Mouse (Mus musculus): ENCODE measurements around the gene Atg10. TPM values are rescaled to one million over a fixed set of nuclear protein-coding genes. Genes with fewer than 3 reads are reported as not detected.
A peak's percentile ranks its signal among the peaks of the same experiment; 100 is the strongest.

Atg10 gene
- polyA plus RNA-seq, 1 experiment from 2014 or later: 17.2 TPM

DNA sequence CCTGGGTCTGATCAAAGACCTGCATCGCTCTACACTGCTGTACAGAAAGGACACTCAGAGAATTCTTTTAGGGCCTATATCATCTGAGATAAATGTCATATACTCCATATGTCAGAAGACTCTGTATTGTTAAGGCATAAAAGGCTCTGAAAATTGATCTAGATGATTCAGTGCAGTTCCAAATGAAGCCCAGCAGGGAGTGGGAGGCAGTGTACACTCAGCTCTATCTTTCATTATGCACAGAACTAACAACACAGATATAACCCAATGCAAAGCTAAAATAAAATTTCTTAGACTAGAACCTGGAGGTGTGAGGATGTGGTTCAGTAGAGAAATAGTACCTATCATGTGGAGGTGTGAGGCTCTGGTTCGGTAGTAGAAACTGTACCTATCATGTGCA is 151.4 kb downstream of the Atg10 start:
- no peak overlapping the region for H3K4me3 ChIP-seq (replicated peaks; ENCODE audit: low read length)
- no peaks in the 10 kb centered on the region for H3K4me1 ChIP-seq (replicated peaks; ENCODE audit: control insufficient read depth, insufficient read depth, low read length)
- H3K27me3 ChIP-seq (ENCODE audit: control insufficient read depth, insufficient read depth, low read length): no peaks in the 10 kb centered on the region
- 0 out of 2 replicates have a peak, but pooled peaks cover 3% of the 10 kb centered on the region for H3K9me3 ChIP-seq (ENCODE audit: control insufficient read depth, low read length)
- H3K36me3 ChIP-seq (replicated peaks; ENCODE audit: control insufficient read depth, insufficient read depth): no peaks in the 10 kb centered on the region
- H3K9ac ChIP-seq: no peak overlapping the region
- H3K27ac ChIP-seq: no peak overlapping the region
- H3K4me2 ChIP-seq (replicated peaks): no peak overlapping the region
- ATAC-seq (ENCODE audit: low FRiP score) (no peak), DNase-seq (ENCODE audit: low spot score) (no peak)
- WGBS: 96% methylated on average over 2 of the region's 2 CpGs

DNA sequence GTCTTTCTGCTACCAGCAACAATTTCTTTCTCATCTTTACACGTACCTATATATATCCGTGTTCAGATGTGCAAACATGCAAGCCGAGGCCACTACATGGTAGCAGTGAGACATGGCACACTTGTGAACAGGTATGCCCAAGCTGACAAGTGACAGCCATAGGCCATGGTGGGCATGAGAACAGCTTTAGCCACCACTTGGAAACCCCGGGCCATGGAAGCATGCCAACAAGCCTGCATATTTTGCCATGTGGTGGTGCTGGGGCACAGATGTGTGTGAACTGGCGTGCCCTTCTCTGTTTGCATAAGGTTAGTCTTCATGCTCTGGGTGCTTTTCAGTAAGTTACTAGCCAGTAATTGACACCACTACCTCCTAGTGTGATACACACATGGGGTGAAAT is 162.9 kb downstream of the Atg10 start:
- no peak overlapping the region for H3K4me2 ChIP-seq (replicated peaks)
- 85% methylated on average over 5 of the region's 5 CpGs for WGBS
- no peaks in the 10 kb centered on the region for H3K4me1 ChIP-seq (replicated peaks; ENCODE audit: control insufficient read depth, insufficient read depth, low read length)
- no peak overlapping the region for H3K27ac ChIP-seq
- no peaks in the 10 kb centered on the region for H3K9me3 ChIP-seq (ENCODE audit: control insufficient read depth, low read length)
- H3K4me3 ChIP-seq (replicated peaks; ENCODE audit: low read length): no peak overlapping the region
- DNase-seq (ENCODE audit: low spot score) (no peak), ATAC-seq (ENCODE audit: low FRiP score) (no peak)
- no peaks in the 10 kb centered on the region for H3K27me3 ChIP-seq (ENCODE audit: control insufficient read depth, insufficient read depth, low read length)
- no peaks in the 10 kb centered on the region for H3K36me3 ChIP-seq (replicated peaks; ENCODE audit: control insufficient read depth, insufficient read depth)
- no peak overlapping the region for H3K9ac ChIP-seq

DNA sequence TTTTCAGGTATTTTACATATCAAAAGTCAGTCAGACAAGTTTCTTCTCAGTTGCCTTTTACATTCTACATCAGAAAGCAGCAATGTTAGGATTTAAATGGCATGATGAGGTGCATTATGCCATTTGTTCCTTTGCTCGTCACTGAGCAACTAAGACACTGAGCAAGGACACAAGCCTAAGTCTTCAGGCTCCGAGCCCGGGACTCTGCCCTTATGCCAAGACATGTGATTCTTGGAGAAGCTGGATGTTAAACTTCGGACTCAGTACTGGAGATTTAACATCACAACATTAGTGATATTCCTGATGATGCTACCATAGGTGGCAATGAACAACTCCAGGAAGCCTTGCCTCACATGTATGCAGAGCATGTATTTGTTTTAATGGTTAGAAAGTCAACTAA is 175.6 kb downstream of the Atg10 start:
- WGBS: 92% methylated on average over 4 of the region's 4 CpGs
- Histone ChIP-seq H3K9ac (no peak overlapping the region), H3K36me3 (replicated peaks; ENCODE audit: control insufficient read depth, insufficient read depth) (no peaks in the 10 kb centered on the region), H3K4me1 (replicated peaks; ENCODE audit: control insufficient read depth, insufficient read depth, low read length) (no peaks in the 10 kb centered on the region), H3K9me3 (ENCODE audit: control insufficient read depth, low read length) (peaks cover 17% of the 10 kb centered on the region), H3K4me3 (replicated peaks; ENCODE audit: low read length) (no peak overlapping the region), H3K27me3 (ENCODE audit: control insufficient read depth, insufficient read depth, low read length) (no peaks in the 10 kb centered on the region), H3K4me2 (replicated peaks) (no peak overlapping the region), H3K27ac (no peak overlapping the region)
- ATAC-seq (ENCODE audit: low FRiP score): no peak
- no peak for DNase-seq (ENCODE audit: low spot score)

DNA sequence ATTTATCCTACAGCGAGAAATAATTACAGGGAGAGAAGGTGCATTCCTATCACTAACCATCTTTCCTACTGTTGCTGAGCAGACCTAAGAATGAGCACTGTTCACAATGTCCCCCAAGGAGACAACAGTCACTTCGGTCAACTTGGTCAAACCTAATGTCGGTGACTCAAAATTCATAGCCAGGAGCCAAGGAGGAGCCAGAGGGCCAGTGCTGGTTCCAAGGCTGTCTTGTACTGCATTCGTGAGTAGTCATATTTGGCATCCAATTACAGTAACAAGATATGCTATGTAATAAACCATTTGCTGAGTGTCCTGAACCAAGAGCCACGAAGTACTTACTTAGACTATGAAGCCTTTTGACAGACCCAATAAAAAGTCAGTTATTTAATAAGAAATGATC is 176.9 kb downstream of the Atg10 start:
- Histone ChIP-seq H3K27ac (no peak overlapping the region), H3K9ac (no peak overlapping the region), H3K4me3 (replicated peaks; ENCODE audit: low read length) (no peak overlapping the region), H3K9me3 (ENCODE audit: control insufficient read depth, low read length) (peaks cover 9% of the 10 kb centered on the region), H3K27me3 (ENCODE audit: control insufficient read depth, insufficient read depth, low read length) (no peaks in the 10 kb centered on the region), H3K36me3 (replicated peaks; ENCODE audit: control insufficient read depth, insufficient read depth) (no peaks in the 10 kb centered on the region), H3K4me2 (replicated peaks) (no peak overlapping the region), H3K4me1 (replicated peaks; ENCODE audit: control insufficient read depth, insufficient read depth, low read length) (no peaks in the 10 kb centered on the region)
- DNase-seq (ENCODE audit: low spot score) (no peak), ATAC-seq (ENCODE audit: low FRiP score) (no peak)
- 88% methylated on average over 5 of the region's 5 CpGs for WGBS

DNA sequence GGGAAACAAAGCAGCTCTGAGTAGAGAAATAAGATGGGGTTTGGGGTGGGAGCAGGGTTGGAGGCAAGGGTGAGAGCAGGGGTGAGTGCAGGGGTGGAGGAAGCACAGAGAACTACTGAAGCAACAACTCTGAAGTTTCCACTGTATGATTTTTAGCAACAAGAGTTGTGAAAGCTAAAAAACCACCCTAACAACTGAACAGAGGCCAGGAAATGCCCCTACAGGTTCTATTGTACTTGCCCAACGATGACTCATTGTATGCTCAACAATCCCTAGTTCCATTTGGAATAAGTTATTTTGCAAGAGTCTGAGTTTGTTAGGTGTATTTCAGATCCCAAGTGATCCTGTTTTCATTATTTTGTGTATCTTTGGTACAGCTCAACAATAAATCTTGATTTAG is 182.5 kb downstream of the Atg10 start:
- ATAC-seq (ENCODE audit: low FRiP score) (no peak), DNase-seq (ENCODE audit: low spot score) (no peak)
- Histone ChIP-seq H3K4me1 (replicated peaks; ENCODE audit: control insufficient read depth, insufficient read depth, low read length) (0 out of 2 replicates have a peak, but pooled peaks cover 6% of the 10 kb centered on the region), H3K36me3 (replicated peaks; ENCODE audit: control insufficient read depth, insufficient read depth) (no peaks in the 10 kb centered on the region), H3K27ac (no peak overlapping the region), H3K4me2 (replicated peaks) (no peak overlapping the region), H3K27me3 (ENCODE audit: control insufficient read depth, insufficient read depth, low read length) (no peaks in the 10 kb centered on the region), H3K4me3 (replicated peaks; ENCODE audit: low read length) (no peak overlapping the region), H3K9me3 (ENCODE audit: control insufficient read depth, low read length) (no peaks in the 10 kb centered on the region), H3K9ac (no peak overlapping the region)
- WGBS: 79% methylated on average over 1 of the region's 1 CpGs

DNA sequence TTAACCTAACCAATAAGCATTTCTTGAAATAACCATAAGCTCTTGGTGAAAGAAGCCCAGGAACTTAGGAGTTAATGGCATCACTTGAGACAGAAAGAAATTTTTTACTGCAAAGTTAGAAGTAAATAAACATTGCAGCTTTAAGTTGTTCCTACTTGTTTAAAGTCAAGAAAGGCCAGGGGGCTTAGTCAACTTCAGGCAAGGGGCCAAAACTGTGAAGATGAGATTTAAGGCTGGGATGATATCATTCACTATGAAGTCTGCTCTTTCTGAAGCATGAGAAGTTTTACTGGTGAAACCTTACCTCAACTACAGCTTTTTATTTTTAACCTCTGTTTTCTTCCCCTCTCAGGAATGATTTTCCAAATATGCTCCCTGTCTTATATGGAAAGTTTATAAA is 183.3 kb downstream of the Atg10 start:
- Histone ChIP-seq H3K9me3 (ENCODE audit: control insufficient read depth, low read length) (no peaks in the 10 kb centered on the region), H3K9ac (no peak overlapping the region), H3K36me3 (replicated peaks; ENCODE audit: control insufficient read depth, insufficient read depth) (no peaks in the 10 kb centered on the region), H3K4me1 (replicated peaks; ENCODE audit: control insufficient read depth, insufficient read depth, low read length) (0 out of 2 replicates have a peak, but pooled peaks cover 6% of the 10 kb centered on the region), H3K27ac (no peak overlapping the region), H3K4me2 (replicated peaks) (no peak overlapping the region), H3K4me3 (replicated peaks; ENCODE audit: low read length) (no peak overlapping the region), H3K27me3 (ENCODE audit: control insufficient read depth, insufficient read depth, low read length) (no peaks in the 10 kb centered on the region)
- ATAC-seq (ENCODE audit: low FRiP score): no peak
- no peak for DNase-seq (ENCODE audit: low spot score)

DNA sequence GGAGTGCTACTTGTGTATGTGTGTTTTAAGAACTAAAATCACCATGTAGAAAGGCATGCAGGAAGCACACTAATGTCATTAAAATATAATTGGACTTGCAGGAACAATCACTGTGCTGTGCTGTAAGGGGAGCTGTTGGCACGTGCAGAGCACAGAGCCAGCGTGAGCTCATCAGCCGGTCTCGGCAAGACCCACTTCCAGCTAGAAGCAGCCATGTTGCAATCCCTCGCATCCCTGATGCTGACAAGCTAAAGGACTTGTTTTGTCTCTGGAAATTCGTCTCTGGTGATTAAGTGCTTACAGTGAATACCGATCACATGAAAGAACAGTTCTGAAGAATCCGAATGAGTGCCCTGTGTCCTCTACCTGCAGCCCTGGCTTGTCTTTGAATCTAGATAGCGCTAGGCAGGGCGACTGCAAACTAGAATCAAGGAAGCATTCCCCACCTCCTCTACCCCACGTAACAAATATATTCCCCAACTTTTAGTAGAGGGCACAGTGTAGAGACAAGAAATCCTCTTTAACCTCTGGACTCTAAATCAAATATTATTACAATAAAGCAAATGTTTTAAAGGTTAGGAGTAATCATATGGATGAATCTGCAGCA is 184.5 kb downstream of the Atg10 start:
- WGBS: 39% methylated on average over 11 of the region's 11 CpGs
- peak overlapping the region; percentile 82 for H3K27ac ChIP-seq
- no peaks in the 10 kb centered on the region for H3K27me3 ChIP-seq (ENCODE audit: control insufficient read depth, insufficient read depth, low read length)
- peak overlapping the region; percentile 23 for H3K4me2 ChIP-seq (replicated peaks)
- H3K4me3 ChIP-seq (replicated peaks; ENCODE audit: low read length): no peak overlapping the region
- ATAC-seq (ENCODE audit: low FRiP score) (peak; percentile 98), DNase-seq (ENCODE audit: low spot score) (peak; percentile 77)
- H3K4me1 ChIP-seq (replicated peaks; ENCODE audit: control insufficient read depth, insufficient read depth, low read length): 0 out of 2 replicates have a peak, but pooled peaks cover 6% of the 10 kb centered on the region
- no peaks in the 10 kb centered on the region for H3K36me3 ChIP-seq (replicated peaks; ENCODE audit: control insufficient read depth, insufficient read depth)
- peak overlapping the region; percentile 29 for H3K9ac ChIP-seq
- H3K9me3 ChIP-seq (ENCODE audit: control insufficient read depth, low read length): no peaks in the 10 kb centered on the region

DNA sequence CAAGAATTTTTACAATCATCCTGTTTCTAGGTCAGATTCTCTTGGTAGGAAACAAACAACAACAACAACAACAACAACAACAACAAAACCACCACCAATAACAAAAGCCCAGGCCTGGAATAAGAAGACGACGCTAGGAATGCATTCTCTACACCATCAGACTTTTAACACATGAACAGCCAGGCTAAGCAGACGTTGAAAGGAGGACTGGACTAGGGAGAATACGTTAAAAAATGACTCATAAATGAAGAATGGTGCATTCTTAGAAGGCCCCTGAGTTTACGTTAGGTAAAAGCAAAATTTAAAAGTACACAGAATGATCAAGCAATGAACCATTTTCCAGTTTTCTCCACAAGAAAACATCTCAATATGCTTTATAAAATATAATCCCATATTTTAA is 185.1 kb downstream of the Atg10 start:
- Histone ChIP-seq H3K4me2 (replicated peaks) (no peak overlapping the region), H3K27ac (no peak overlapping the region), H3K9ac (no peak overlapping the region), H3K4me1 (replicated peaks; ENCODE audit: control insufficient read depth, insufficient read depth, low read length) (0 out of 2 replicates have a peak, but pooled peaks cover 6% of the 10 kb centered on the region), H3K4me3 (replicated peaks; ENCODE audit: low read length) (no peak overlapping the region), H3K9me3 (ENCODE audit: control insufficient read depth, low read length) (no peaks in the 10 kb centered on the region), H3K27me3 (ENCODE audit: control insufficient read depth, insufficient read depth, low read length) (no peaks in the 10 kb centered on the region), H3K36me3 (replicated peaks; ENCODE audit: control insufficient read depth, insufficient read depth) (no peaks in the 10 kb centered on the region)
- WGBS: 65% methylated on average over 5 of the region's 5 CpGs
- ATAC-seq (ENCODE audit: low FRiP score) (no peak), DNase-seq (ENCODE audit: low spot score) (no peak)

DNA sequence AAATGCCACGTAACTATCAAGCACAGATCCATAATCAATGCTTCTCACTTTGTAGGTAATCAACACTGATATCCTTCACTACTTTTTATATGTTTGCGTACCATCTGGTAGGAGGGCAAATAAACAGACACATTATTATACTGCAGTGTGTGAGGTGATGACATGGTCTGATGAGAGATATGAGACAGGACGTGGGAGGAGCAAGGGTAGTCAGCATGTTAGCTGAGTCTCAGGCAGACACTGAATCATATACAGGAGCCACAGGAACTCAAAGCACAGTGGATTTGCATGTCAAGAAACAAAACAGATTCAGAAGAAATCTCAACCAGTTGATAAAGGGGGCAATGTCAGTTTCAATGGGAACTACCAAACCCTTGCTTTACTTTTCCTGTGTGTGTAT is 185.7 kb downstream of the Atg10 start:
- Histone ChIP-seq H3K36me3 (replicated peaks; ENCODE audit: control insufficient read depth, insufficient read depth) (no peaks in the 10 kb centered on the region), H3K9me3 (ENCODE audit: control insufficient read depth, low read length) (no peaks in the 10 kb centered on the region), H3K4me2 (replicated peaks) (no peak overlapping the region), H3K4me1 (replicated peaks; ENCODE audit: control insufficient read depth, insufficient read depth, low read length) (0 out of 2 replicates have a peak, but pooled peaks cover 6% of the 10 kb centered on the region), H3K27ac (no peak overlapping the region), H3K27me3 (ENCODE audit: control insufficient read depth, insufficient read depth, low read length) (no peaks in the 10 kb centered on the region), H3K4me3 (replicated peaks; ENCODE audit: low read length) (no peak overlapping the region), H3K9ac (no peak overlapping the region)
- ATAC-seq (ENCODE audit: low FRiP score): no peak
- no peak for DNase-seq (ENCODE audit: low spot score)
- 94% methylated on average over 3 of the region's 3 CpGs for WGBS

DNA sequence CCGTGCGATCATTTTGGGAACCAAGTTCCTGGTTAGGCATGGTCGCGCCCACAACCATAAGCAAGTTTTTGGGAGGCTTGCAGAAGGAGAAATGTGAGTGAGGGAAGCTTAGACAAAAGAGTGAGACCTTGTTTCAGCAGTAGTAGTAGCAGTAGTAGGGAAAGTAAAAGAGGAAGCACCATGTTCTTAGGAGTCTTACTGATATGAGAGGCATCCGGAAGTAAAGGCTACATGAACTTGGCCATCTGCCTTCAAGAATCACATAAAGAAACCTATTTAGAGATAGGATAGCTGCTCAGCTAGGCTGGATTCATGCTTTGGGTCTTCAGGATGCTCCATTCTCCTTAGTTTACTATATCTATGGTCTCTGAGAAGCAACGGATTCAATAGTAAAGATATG is 186.4 kb downstream of the Atg10 start:
- Histone ChIP-seq H3K4me3 (replicated peaks; ENCODE audit: low read length) (no peak overlapping the region), H3K27me3 (ENCODE audit: control insufficient read depth, insufficient read depth, low read length) (no peaks in the 10 kb centered on the region), H3K36me3 (replicated peaks; ENCODE audit: control insufficient read depth, insufficient read depth) (no peaks in the 10 kb centered on the region), H3K27ac (no peak overlapping the region), H3K4me1 (replicated peaks; ENCODE audit: control insufficient read depth, insufficient read depth, low read length) (0 out of 2 replicates have a peak, but pooled peaks cover 6% of the 10 kb centered on the region), H3K4me2 (replicated peaks) (no peak overlapping the region), H3K9ac (no peak overlapping the region), H3K9me3 (ENCODE audit: control insufficient read depth, low read length) (no peaks in the 10 kb centered on the region)
- DNase-seq (ENCODE audit: low spot score) (no peak), ATAC-seq (ENCODE audit: low FRiP score) (no peak)
- WGBS: 95% methylated on average over 6 of the region's 6 CpGs

Data from hindbrain, embryonic 14.5 days (tissue).